Mouse (Mus musculus) left cerebral cortex, postnatal 25 days (tissue): ENCODE measurements around the gene Stag2. TPM values are rescaled to one million over a fixed set of nuclear protein-coding genes. Genes with fewer than 3 reads are reported as not detected.

ENCODE experiments used
- DNase-seq, 2 experiments: peaks; one replicate each; pipeline ENCODE4 v3.0.0; 2022; ENCODE audit warnings: low spot score in 2 of 2, mixed read lengths in 1 of 2
- intact Hi-C: fragments of 180-260 bp; cut with DNase I; formaldehyde crosslinking; loops from one replicate; pipeline ENCODE4 v1.15.1; 2025
- total RNA-seq, 2 experiments: library from RNA; stranded (reverse); gene quantifications; 2 replicates each; pipeline ENCODE4 v1.2.3; 2021

Stag2 gene
- total RNA-seq, result 10 to 100 TPM; 48.1 to 49.5 TPM

DNA sequence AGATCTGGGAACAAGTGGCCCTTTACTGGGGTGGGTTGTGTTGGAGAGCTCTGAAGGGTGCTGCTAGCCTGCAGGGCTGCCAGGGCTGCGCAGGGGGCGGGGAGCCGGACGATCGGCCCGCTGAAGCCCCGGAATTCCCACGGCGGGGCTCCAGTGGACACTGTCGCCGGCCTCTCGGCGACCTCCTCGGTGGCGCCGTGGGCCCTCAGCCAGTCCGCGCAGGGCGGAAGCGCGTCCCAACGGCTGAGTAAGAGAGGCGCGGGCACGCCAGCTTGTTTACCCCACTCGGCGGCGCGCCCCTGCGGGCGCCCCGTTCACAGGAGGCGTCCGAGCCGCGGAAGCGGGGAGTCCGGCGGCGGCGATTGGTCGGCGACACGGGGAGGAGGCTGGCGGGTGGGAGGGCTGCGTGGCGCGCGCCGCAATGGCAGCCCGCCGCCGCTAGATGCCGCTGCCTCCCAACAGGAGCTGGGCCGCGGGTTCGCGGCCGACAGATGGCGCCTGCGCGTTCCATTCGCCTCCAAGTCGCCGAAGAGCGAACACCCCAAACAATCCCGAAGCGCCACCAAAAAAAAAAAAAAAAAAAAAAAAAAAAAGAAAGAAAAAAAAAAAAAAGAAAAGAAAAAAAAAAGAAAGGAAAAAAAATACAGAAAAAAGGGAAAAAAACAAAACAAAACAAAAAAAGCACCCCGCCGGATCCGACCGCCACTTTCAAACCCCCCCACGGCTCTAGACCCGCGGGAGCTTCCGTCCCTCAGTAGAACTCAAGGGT, at the start of gene Stag2:
Gene Stag2, plus strand, starts transcription at position 530 of the 769 bp plus-strand sequence.
- intact Hi-C loops, result loop anchor here (5.0 kb wide), 1 partner anchor 117 kb away; no protein-coding TSS in a partner anchor
- DNase-seq, result peak; percentile 79 to 87

DNA sequence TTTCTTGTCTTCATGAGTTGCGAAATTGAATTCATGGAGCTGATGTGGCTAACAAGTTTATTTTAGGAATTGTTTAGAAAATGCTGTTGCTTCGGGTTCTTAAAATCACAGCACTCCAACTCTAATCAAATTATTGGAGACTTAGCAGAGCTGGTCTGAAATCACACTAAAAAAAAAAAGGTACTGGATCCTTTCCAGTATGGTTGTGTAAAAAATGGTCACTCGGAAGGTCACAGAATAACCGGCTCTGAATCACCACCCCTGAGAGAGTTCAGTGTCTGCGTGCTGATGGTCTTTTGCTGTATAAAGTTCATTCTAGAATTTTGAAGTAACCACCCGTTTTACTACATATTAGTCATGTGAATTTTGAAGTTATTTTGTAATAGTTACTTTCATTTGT, 42.0 kb upstream of the Stag2 start:
- DNase-seq, result no peak
- intact Hi-C loops, result no loop called here

DNA sequence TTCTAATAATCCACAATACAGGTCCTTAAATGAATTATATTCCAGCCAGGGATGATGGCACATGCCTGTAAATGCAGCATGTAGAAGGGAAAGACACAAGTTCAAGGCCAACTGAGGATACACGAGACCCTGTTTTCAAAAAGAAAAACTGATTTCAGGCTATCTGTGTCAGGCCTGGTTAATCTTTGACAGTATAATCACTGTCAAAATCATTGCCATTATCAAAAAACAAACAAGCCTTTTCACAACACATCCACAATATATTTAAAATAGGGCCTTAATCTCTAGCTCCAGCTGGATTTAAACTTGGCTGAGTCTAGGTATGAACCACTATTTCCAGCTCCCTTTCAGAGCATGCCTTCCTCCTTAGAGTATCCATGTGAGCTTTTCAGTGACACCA, 38.5 kb upstream of the Stag2 start:
- DNase-seq, result no peak
- intact Hi-C loops, result no loop called here

DNA sequence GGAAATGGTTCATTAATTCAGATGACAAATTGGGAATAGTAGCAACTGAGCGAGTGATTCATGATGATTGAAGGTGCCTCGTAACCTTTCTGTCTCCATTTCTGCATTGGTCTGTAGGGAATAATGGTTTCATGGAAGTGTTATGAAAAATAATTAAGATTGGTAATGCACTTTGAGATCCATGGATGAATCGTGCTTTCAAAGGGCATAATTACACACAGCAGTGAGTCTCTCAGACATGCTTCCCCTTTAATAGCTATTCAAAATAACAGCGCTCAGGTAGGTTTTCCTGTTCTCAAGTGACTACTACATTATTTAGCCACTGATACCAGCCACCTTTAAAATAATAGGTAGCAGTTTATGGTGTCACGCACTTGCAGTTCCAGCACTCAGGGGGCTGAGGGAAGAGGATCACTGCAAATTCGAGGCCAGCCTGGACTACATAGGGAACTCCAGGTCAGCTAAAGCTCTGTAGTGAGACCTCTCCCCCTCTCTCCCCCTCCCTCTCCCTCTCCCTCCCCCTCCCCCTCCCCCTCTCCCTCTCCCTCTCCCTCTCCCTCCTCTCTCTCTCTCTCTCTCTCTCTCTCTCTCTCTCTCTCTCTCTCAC, 29.6 kb upstream of the Stag2 start:
- no peak for DNase-seq
- intact Hi-C loops, result no loop called here

DNA sequence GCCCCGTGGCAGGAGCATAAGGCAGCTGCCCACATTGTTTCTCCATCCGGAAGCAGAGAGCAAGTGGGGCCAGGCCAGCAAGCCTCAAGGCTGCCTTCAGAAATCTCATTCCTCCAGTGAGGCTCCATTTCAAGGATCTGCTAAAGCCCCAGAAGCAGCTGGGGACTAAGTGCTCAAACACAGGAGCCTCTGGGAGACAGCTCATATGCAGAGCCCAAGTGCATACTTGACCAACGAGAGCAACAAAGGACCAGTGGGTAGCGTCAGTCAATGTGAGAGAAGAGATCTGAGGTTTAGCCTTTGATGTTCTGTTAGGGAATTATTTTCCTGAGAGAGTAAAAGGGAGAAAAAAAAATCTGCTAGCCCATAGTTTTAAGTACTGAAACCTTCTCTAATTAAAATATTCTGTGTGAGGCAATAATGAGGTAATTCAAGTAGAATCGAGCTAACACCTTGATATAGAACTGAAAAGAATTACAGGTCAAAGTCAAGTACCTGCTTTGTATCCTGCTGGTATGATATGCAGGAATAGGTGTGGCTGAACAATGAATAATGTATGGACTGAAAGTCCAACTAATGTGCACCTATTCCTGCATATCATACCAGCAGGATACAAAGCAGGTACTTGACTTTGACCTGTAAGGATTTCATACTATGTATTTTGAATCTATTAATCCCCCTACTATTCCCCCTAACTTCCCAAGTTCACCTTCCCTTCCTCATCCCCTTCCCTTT, 24.0 kb upstream of the Stag2 start:
- no peak for DNase-seq

DNA sequence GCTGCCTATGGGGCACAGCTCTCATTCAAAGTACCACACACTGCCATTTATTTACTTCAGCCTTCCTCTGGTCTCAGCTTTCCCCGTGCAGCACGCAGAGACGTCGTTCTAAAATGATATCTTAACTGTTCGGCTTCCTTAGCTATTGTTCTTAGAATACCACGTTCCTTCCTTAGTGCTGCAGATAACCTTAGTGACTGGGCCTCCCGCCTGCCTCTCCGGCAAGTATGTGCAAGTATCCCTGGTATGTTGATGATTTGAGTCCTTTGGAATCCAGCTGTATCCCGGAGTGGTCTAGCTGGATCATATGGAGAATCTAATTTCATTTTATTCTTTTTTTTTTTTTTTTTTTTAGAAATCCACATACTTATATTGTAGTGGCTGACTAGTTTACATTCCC, 9.2 kb upstream of the Stag2 start:
- intact Hi-C loops, result no loop called here
- no peak for DNase-seq

More for the DNA sequence above, 24.0 kb upstream of the Stag2 start:
- intact Hi-C loops, result no loop called here

DNA sequence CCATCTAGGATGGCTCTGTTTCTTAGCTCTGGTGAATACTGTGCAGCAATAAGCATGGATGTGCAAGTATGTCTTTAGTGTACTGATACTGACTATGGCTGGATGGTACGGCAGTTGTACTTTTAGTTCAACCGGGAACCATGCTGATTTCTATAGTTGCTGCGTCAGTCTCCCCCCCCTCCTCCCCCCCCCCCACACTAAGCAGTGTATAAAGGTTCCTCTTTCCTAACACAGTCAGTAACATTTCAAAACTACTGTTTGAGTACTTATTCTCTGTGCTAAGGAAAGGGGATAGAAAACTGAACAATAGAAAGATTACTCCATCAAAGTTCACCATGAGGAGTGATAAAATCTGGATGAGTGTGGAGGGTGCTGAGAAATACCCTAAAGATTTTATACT, 6.5 kb upstream of the Stag2 start:
- no peak for DNase-seq
- intact Hi-C loops, result no loop called here

DNA sequence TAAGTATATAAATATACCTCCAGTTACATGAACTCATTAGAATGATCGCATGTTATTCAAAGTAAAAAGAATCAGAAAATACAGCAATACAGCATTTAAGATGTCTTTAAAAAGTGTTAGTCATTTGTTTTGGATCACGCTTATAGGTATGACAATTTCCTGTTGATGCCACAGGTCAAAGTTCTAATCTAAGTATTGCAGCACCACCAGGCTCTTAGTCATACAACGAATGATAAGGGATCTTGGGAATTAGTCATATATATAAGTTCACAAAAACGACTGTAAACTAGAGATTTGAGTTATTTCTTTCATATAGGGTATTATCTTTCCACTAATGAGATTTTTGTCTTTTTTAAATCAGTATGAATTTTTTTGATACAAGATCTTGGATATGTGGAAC, 5.1 kb upstream of the Stag2 start:
- intact Hi-C loops, result no loop called here
- DNase-seq, result no peak

DNA sequence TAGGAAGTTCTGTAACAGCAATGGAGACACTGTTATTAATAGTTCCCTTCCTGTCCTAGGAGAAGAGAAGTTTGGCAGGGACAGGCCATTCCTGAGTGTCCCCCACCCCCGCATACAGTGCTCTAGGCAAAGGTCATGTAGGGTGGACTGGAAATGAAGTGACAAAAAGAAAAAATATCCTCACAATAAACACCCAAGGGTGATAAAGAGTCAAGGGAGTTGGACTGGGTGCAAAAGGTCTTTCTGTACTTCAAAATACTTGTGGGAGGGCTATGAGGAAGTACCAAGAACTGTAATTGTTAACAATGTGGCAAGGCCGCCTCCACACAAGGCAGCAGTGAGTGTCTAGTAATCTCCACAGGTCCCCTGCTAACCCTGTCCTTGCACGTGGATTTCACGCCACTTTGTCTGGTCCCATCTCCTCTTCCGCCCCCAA, 1.1 kb upstream of the Stag2 start:
- no peak for DNase-seq
- intact Hi-C loops, result loop anchor here (5.0 kb wide), 1 partner anchor 116 kb away; no protein-coding TSS in a partner anchor

DNA sequence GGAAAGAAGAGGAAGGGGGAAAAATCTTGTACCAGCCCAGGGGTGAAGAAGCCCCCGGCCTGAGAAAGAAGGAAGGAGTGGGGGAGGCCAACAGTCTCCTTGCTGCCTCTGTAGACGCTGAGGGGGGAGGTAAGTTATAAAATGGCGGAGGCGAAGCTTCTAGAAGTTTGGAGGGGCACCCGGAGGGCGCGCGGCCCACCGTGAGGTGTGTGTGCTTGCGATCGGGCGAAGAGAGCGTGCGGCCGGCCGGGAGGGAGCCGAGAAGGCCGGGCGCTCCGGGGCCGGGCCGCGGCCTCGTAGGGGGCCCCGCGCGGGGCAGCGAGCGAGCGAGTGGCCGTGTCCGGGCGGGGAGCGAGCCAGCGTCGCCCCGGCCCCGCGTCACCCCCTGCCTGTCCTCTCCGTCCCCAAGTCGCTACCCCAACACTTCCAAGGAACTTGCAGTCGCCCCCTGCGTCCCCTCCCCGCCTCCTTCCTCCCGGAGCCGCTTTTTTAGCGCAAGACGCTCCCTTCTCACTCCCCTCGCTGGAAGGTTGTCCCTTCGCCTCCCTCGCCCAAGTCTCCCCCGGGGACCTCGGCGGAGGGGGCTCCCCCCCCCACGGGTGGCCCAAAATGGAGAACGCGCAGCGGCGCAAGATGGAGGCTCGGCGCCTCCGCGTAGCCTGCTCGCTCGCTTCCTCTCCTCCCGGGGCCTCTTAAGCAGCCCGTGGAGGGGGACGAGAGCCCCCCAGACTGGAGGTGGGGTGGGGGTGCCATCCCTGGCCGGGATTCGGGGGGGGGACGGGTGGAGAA, 634 bp downstream of the Stag2 start:
- DNase-seq, result peak; percentile 14 to 29
- intact Hi-C loops, result loop anchor here (1.0 to 5.0 kb wide), 2 partner anchors 81 to 117 kb away; no protein-coding TSS in a partner anchor

DNA sequence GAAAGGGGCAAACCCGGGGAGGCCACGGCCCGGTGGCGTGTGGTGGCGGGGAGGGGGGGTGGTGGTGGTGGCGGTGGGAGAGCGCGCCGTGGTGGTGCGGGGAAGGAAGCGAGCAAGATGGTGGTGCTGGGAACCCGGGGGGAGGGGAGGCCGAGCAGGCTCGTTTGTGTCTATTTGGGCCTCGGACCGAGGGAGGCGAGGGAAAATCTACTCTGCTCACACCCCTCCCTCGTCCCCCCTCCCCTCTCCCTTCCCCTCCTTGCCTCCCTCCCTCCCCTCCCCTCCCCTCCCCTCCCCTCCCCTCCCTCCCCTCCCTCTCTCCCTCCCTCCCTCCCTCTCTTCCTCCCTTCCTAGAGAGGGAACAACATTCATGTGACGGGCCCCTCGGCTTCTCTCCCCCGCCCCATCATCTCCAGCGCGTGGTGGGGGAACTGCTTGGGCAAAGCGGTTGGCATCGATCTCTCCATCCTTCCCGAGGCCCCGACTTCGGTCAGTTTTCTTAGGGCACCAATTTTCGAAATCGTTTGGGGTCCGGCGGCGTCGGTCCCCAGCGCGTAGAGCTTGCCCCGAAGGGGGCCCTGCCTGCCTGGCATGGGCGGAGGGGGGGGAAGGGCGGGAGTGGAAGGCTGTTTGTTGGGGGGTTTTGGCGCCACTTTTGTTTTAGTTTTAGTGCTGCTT, 1.4 kb downstream of the Stag2 start:
- peak; percentile 60 to 80 for DNase-seq
- intact Hi-C loops, result loop anchor here (1.0 kb wide), 1 partner anchor 82 kb away; no protein-coding TSS in a partner anchor

DNA sequence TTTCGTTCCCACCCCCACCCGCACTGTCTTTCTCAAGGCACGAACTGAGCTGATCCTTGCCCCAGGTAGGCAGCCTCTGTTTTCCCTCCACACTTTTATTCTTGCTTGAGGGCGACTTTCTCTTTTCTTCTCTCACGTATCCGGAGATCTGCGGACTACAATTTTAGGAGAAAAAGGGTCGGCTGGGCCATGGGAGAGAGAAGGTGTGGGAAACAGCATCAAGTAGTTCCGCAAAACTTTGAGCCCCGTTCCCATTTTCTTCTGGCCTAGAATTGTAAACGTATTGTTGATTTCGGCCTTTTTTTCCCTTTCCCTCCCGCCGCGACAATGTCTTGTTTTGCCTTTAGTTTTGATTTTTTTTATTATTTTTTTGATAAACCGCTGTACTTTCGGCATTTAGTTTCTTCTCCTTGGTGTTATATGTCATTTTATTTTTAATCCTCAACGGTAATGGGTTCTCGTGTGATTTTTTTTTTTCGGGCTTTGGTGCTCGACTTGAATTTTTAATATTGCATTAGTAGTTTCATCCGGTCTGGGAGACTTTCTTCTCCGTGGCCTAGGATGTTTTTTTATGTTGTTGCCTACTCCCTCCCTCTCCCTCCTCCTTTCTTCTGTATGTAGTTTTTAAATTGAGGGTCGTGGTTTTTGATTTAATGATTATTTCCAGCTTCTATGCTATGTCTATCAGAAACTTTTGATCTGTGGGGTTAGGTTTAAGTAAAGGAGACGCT, 2.1 kb downstream of the Stag2 start:
- peak in 1 of 2 experiments; percentile 6 for DNase-seq
- intact Hi-C loops, result no loop called here

DNA sequence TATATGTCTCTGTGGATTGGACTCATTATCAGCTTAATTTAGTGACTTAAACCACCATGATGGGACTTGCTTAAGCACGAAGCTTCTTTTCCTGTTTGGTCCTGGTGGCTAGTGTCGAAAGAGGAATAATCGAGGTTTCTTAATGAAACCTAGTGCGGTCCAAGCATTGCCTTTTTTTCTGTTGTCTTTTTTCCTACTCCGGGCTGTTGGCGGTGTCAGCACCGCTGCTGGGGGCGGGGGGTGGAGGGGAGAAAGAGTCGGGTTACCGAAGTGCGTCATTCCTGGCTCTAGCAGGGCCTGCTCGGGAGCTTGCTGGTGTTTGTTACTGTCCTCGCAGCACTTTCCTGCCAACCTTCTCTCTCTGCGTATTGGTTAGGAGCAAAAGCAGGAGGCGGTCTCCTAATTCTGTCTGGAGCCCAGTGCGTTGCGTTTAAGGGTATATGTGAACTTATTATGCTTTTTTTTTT, 2.8 kb downstream of the Stag2 start:
- intact Hi-C loops, result no loop called here
- peak; percentile 59 to 85 for DNase-seq

DNA sequence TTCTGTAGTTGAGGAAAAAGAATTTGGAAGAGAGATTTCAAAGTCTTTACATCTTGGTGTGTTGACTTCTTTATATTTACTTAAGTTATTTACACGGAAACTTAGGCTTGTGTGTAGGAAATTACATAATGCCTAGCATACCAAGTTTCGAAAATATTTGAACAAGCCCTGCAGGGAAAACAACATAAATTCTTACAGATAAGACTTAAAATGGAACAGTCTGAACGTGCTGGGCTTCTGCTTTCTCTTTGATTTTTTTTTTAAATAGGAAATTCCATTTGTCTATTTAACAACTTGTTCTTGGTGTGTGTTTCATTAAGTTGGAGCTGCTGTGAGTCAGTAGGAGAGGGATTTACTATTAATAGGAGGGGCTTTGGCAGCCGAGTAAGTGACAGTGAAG, 3.9 kb downstream of the Stag2 start:
- no peak for DNase-seq
- intact Hi-C loops, result no loop called here

DNA sequence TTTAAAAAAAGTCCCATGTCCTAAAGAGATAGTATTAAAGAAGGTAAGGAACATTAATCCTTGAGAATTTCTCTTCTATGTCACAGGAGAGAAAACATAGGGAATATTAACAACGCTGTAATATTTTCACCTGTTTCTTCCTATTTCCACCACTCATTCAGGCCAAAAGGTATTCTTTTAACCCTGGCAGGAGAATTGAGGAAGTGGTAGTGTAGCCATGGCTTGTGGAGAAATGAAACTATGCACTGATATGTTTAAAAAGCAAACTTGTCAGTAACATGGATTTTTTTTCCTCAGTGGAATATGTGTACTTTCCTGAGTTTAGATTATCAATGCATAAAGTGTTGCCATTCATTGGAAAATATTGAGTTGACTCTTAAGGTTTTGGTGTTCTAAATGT, 16.3 kb downstream of the Stag2 start:
- DNase-seq, result no peak
- intact Hi-C loops, result no loop called here

DNA sequence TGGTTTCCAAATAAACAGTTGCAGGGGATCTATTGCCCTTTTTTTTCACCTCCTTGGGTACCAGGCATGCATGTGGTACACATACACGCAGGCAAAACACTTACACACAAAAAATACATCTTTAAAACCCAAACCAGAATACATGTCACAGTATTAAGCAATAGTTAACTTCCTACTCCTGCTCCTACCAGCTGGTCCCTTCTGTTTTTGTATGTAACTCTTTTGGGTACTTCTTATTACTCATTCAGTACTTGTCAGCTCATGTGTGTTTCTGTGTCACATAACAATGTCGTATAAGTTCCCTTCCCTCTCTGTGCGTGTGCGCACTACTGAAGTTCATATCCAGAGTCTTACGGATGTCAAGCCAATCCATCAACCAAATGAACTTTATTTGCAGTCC, 21.7 kb downstream of the Stag2 start:
- DNase-seq, result no peak

DNA sequence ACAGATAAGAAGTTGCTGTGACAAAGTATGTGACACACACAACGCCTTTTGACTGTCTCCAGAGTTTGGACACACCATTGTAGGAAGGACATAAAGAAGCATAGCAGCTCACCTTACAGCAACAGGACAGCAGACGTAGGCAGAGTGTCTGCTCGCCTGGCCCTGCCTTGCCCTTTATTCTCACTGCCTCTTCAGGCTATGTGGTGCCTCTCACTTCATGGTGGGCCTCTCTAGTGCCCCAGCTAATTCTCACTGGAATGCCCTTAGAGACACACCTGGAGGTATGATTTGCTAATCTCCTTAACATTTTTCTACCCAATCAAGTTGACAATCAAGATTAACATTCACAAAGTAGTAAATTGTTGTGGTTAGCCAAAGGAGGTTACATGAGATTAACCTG, 38.5 kb downstream of the Stag2 start:
- intact Hi-C loops, result no loop called here
- no peak for DNase-seq

More for the DNA sequence above, 21.7 kb downstream of the Stag2 start:
- intact Hi-C loops, result no loop called here

DNA sequence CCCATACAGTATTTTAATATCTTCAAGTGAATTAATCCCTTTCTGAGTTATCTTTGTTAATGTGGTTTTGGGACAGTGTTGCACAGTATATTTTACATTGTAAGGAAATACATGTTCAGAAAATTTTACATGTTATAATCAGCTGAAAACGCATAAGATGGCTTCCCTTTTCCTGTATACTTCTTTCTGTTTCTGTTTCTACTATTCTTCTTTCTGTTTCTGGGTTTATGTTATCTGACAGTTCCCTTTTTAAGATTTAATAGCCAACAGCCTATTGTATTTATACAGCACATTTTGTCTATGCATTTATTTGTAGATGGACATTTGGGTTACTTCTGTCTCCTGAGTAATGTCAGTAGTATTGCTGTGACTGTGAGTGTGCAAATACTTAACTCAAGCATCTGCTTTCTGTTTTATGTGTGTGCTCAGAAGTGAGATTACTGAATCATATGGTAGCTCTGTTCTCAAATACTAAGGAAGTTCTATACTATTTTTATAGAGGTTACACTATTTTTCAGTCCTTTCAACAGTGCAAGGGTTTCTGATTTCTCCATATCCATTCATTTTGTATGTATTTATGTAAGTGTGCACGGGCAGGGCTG, 39.8 kb downstream of the Stag2 start:
- intact Hi-C loops, result no loop called here
- DNase-seq, result no peak
